Mouse (Mus musculus) neural tube, embryonic 11.5 days (tissue): ENCODE results near the gene Pigq. TPM values are rescaled to one million over a fixed set of nuclear protein-coding genes. Genes with fewer than 3 reads are reported as not detected.
A peak's percentile ranks its signal among the peaks of the same experiment; 100 is the strongest.

ENCODE experiments used
- ATAC-seq: fragments of 200-750 bp; cut with Nextera tagmentation; 2 replicates; pipeline ENCODE4 v1.8.0; 2017; ENCODE audit warnings: moderate number of reproducible peaks, mild to moderate bottlenecking, moderate TSS enrichment, moderate library complexity; ENCODE audit not compliant: insufficient read depth, low FRiP score, low TSS enrichment
- DNase-seq: peaks from one replicate; pipeline ENCODE4 v3.0.0-alpha.2; 2015; ENCODE audit warnings: low spot score
- H3K27ac ChIP-seq: fragments of 300-500 bp; sonication (generic); 2 replicates; pipeline ENCODE4 v1.5.1; 2014; ENCODE audit warnings: low read depth, mild to moderate bottlenecking, low read length
- H3K27me3 ChIP-seq: fragments of 300-500 bp; sonication (generic); 2 replicates; pipeline ENCODE4 v1.6.1; 2014; ENCODE audit warnings: mild to moderate bottlenecking, low read length, mixed read lengths; ENCODE audit not compliant: control insufficient read depth, insufficient read depth
- H3K36me3 ChIP-seq: fragments of 300-500 bp; sonication (generic); 2 replicates; pipeline ENCODE4 v1.6.1; 2014; ENCODE audit warnings: mild to moderate bottlenecking, low read length, moderate library complexity, mixed read lengths; ENCODE audit not compliant: control insufficient read depth, insufficient read depth
- H3K4me1 ChIP-seq: fragments of 300-500 bp; sonication (generic); 2 replicates; pipeline ENCODE4 v1.6.1; 2014; ENCODE audit warnings: low read length, mixed read lengths; ENCODE audit not compliant: control insufficient read depth, insufficient read depth
- H3K4me2 ChIP-seq: fragments of 300-500 bp; sonication (generic); 2 replicates; pipeline ENCODE4 v1.6.1; 2014; ENCODE audit warnings: low read depth, mild to moderate bottlenecking, moderate library complexity
- H3K4me3 ChIP-seq: fragments of 300-500 bp; sonication (generic); 2 replicates; pipeline ENCODE4 v1.5.1; 2014; ENCODE audit warnings: low read depth, low read length
- H3K9ac ChIP-seq: fragments of 300-500 bp; sonication (generic); 2 replicates; pipeline ENCODE4 v1.6.1; 2014; ENCODE audit warnings: mild to moderate bottlenecking, low read length
- H3K9me3 ChIP-seq: fragments of 300-500 bp; sonication (generic); 2 replicates; pipeline ENCODE4 v1.6.1; 2016; ENCODE audit warnings: low read length; ENCODE audit not compliant: control insufficient read depth
- WGBS: fragments of 180-500 bp; shearing (Covaris S2); extraction: QIAGEN DNeasy Blood & Tissue Kit; methylation state at CpG from one replicate; pipeline ENCODE4 v1.1.7; 2014; 5-methylcytosine and 5-hydroxymethylcytosine counted together
- polyA plus RNA-seq: library from polyadenylated mRNA; unstranded; fragments of >200 nt; fragmentation: Nextera tagmentation; extraction: Ambion mirVana; gene quantifications from 2 replicates; pipeline ENCODE4 v1.2.1, GENCODE M21; 2014

Pigq gene
- polyA plus RNA-seq, 1 experiment from 2014 or later, result 60.9 TPM

- H3K4me1 ChIP-seq, result peaks cover 15% of the 10 kb centered on the region
- peak overlapping the region; percentile 63 for H3K9ac ChIP-seq
- peak overlapping the region; percentile 95 for H3K4me2 ChIP-seq
- H3K9me3 ChIP-seq, result no peaks in the 10 kb centered on the region
- peak; percentile 99 for DNase-seq
- WGBS, result 0% methylated on average over 34 of the region's 40 CpGs
- H3K27me3 ChIP-seq, result no peaks in the 10 kb centered on the region
- ATAC-seq, result peak; percentile 98
- H3K27ac ChIP-seq, result peak overlapping the region; percentile 89
- H3K36me3 ChIP-seq, result no peaks in the 10 kb centered on the region
- peak overlapping the region; percentile 94 for H3K4me3 ChIP-seq
These were observed 24.7 kb downstream of the Pigq start for GRCm38 (mm10) chr17:25919786-25920642.

- Histone ChIP-seq H3K4me3 (peak within 1 kb of the TSS; percentile 94), H3K9ac (peak within 1 kb of the TSS; percentile 80), H3K27ac (peak within 1 kb of the TSS; percentile 89), H3K4me2 (peak within 1 kb of the TSS; percentile 95), H3K4me1 (peaks cover 15% of the 10 kb centered on the region), H3K9me3 (no peaks in the 10 kb centered on the region), H3K36me3 (no peaks in the 10 kb centered on the region), H3K27me3 (no peaks in the 10 kb centered on the region)
- DNase-seq (peak; percentile 45), ATAC-seq (peak; percentile 5; the same call in 1 of the 2 replicates)
- under 1% methylated on average over 58 of the region's 78 CpGs for WGBS
These were observed 25.5 kb downstream of the Pigq start, which contains the start of gene Rab40c for GRCm38 (mm10) chr17:25919144-25919785. Gene Rab40c (minus strand): TSS chr17:25919727.

DNA sequence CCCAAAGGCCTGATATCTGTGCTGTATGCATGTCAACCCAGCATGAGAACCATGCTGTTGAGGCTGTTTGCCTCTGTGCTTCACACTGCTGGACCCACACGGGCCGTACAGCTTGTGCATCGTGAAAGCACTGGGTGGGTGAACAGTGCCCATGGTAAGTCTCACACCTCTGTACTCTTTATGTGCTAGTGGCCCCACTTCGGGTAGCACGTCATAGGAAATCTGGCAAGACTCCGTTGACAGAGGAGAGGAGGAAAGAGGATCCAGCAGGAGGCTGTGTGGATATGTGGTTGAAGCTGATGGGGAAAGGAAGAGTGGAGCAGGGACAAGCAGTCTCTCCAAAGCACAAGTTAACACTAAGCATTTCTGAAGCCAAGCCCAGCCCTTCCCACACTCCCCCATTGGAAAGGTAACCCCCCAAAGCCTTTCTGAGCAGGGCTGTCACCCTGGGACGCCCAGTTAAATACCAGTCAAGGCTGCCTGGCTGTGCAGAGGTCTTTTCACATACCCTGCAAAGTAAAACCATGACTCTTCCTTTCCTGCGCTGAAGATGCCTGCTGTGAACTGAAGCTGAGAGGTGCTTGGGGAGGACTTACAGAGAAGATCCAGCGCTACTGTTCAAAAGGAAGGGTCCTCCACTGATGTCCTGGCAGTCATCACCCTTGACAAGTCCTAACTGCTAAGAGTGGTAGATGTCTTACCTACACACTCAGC lies 26.5 kb downstream of the Pigq start:
- Histone ChIP-seq H3K9ac (peak overlapping the region; percentile 80), H3K4me1 (peaks cover 15% of the 10 kb centered on the region), H3K4me2 (peak overlapping the region; percentile 95), H3K27me3 (no peaks in the 10 kb centered on the region), H3K4me3 (peak overlapping the region; percentile 94), H3K9me3 (no peaks in the 10 kb centered on the region), H3K27ac (no peak overlapping the region), H3K36me3 (no peaks in the 10 kb centered on the region)
- ATAC-seq, result no peak
- WGBS, result 86% methylated on average over 9 of the region's 9 CpGs
- no peak for DNase-seq

- Histone ChIP-seq H3K4me2 (no peak overlapping the region), H3K27me3 (no peaks in the 10 kb centered on the region), H3K4me3 (no peak overlapping the region), H3K9me3 (no peaks in the 10 kb centered on the region), H3K4me1 (peaks cover 15% of the 10 kb centered on the region), H3K36me3 (no peaks in the 10 kb centered on the region), H3K27ac (no peak overlapping the region), H3K9ac (no peak overlapping the region)
- ATAC-seq (no peak), DNase-seq (no peak)
- 87% methylated on average over 8 of the region's 8 CpGs for WGBS
These were observed 27.6 kb downstream of the Pigq start for GRCm38 (mm10) chr17:25916931-25917647.

DNA sequence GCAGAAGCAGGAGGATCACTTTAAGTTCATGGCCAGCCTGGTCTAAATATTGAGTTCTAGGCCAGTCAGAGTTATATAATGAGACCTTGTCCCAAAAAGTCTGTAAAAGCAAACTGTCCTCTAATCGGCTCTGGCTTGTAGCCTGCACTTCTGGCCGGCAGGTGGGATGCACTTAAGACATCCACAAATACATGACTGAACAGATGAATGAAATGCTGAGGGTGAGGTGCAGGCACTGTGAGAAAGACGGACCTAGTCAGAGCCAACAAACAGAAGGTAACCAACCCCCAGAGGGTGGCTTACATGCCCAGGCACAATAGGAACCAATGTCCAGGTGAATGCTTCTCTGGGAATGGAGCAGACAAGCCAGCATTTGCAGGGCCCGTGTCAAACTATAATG lies 30.4 kb downstream of the Pigq start:
- Histone ChIP-seq H3K27me3 (no peaks in the 10 kb centered on the region), H3K4me1 (peaks cover 11% of the 10 kb centered on the region), H3K4me3 (no peak overlapping the region), H3K36me3 (no peaks in the 10 kb centered on the region), H3K9me3 (no peaks in the 10 kb centered on the region), H3K27ac (no peak overlapping the region), H3K9ac (no peak overlapping the region), H3K4me2 (no peak overlapping the region)
- DNase-seq, result no peak
- ATAC-seq, result no peak
- 87% methylated on average over 4 of the region's 4 CpGs for WGBS

DNA sequence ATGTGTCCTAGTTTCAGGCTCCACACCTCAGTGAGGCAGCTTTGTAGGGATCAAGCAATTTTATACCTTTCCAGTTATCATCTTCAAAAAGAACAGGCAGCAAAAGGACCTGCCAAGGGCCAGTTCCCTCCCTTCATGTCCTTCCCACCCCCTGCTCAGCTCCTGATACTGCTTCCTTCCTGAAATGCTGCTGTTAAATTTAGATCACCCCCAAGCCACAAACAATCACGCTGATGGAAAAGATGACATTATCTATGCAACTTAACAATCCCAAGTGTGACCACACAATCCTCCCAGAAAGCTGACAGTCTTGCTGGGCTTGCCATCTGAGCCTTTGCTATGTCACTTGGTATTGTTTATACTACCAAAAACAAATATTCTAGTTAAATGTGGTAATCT lies 30.9 kb downstream of the Pigq start:
- WGBS, result 94% methylated on average over 1 of the region's 1 CpGs
- Histone ChIP-seq H3K9ac (no peak overlapping the region), H3K36me3 (no peaks in the 10 kb centered on the region), H3K4me1 (peaks cover 11% of the 10 kb centered on the region), H3K27me3 (no peaks in the 10 kb centered on the region), H3K9me3 (no peaks in the 10 kb centered on the region), H3K4me2 (no peak overlapping the region), H3K27ac (no peak overlapping the region), H3K4me3 (no peak overlapping the region)
- no peak for ATAC-seq
- no peak for DNase-seq

DNA sequence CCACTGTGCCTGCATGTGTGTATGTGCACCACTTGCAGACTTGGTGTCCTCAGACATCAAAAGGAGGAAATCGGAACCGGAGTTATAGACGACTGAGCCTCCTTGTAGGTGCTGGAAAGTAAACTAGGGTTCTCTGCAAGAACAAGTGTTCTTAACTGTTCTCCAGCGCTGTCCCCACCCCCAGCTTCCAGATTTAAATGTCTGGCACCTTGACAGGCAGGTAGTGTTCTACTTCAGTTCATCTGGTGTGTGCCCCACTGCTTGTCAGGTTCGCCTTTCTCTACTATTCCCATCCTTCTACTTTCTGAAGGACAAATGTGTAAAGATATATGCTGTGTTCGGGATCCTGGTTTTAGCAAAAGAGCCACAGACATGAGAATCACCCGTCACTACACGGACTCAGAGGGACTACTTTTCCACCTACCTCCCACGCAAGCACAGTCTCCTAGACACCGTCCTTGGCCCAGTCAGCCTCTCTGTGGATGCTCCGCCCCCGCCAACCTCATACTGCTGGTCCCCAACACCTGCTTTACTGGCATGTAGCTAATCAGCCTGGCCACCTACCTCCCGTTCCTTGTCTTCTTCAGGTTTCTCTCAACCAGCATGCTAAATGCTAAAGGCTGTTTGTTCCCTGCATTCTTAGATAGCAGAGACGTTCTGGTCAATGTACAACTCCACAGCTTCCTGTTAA lies 31.4 kb downstream of the Pigq start:
- no peaks in the 10 kb centered on the region for H3K27me3 ChIP-seq
- H3K36me3 ChIP-seq, result no peaks in the 10 kb centered on the region
- peaks cover 6% of the 10 kb centered on the region for H3K4me1 ChIP-seq
- H3K4me3 ChIP-seq, result no peak overlapping the region
- no peak overlapping the region for H3K9ac ChIP-seq
- ATAC-seq (no peak), DNase-seq (no peak)
- no peak overlapping the region for H3K27ac ChIP-seq
- H3K9me3 ChIP-seq, result no peaks in the 10 kb centered on the region
- WGBS, result 88% methylated on average over 14 of the region's 14 CpGs
- H3K4me2 ChIP-seq, result no peak overlapping the region

GRCm38 (mm10) chr17:25911816-25912215 lies 32.9 kb downstream of the Pigq start:
- Histone ChIP-seq H3K4me3 (no peak overlapping the region), H3K9me3 (no peaks in the 10 kb centered on the region), H3K27me3 (no peaks in the 10 kb centered on the region), H3K4me2 (no peak overlapping the region), H3K4me1 (no peaks in the 10 kb centered on the region), H3K36me3 (no peaks in the 10 kb centered on the region), H3K27ac (no peak overlapping the region), H3K9ac (no peak overlapping the region)
- 91% methylated on average over 4 of the region's 4 CpGs for WGBS
- ATAC-seq (no peak), DNase-seq (no peak)
